Mouse (Mus musculus): Measurements from ENCODE around the gene Smndc1.

Smndc1 gene

DNA sequence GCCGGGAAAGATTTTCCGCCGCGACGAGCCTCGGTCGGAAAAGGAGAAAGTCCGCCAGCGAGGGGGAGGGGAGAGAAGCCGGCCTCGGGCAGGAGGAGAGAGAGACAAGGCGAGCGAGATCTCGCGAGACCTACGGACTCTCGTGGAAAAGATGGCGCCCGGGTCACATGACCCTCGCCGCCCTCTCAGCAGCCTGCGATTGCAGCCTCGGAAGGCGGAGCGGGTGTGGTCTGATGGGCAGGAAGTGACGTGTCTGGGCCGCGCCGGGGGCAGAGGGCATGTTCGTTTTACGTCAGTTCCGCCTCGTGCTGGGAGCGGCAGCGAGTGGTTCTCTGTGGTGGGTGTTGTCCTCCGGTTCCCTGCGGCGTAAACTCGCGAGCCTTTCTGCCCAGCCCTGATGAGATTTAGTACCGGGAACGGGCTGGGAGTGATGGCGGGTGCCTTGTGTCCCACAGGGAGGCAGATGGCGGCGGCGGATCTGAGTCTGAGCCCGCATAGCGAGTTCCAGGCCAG is at the start of gene Smndc1:
Smndc1 (minus strand) TSS at position 84 of the 513 bp plus-strand sequence.
- peak; percentile 100 for DNase-seq

DNA sequence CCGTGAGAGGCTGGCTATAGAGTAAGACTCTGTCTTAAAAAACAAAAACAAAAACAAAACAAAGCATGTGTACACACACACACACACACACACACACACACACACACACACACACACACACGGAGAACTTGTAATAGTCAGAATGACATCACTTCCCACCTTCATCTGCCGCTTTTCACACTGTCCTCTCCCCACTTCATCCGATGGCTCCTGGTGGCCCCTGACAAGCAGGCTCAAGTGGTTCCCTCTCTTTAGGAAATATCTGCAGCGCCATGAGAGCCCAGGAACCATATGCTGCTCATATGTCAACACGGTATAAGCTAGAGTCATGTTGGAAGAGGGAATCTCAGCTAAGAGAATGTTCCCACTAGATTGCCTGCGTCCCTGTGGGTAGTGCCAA is 49.0 kb upstream of the Smndc1 start:
- no peak for DNase-seq

DNA sequence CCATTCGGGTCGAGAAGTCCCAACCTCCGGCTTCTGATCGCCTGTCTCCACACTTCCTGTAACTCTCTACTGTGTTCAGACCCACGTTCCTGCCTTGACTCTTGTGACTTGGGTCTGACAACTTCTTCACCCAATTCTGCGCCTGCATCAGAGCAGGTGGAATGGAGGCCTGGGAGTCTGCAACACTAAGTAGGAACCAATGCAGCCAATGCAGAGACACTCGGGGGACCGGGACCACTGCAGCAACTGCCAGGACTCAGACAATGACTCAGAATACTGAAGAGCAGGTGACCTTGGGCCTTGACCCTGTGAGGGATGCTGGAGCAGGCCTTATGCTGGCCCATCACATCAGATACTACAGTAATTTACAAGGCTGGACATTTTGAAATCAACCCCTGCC is 47.6 kb upstream of the Smndc1 start:
- DNase-seq: no peak

DNA sequence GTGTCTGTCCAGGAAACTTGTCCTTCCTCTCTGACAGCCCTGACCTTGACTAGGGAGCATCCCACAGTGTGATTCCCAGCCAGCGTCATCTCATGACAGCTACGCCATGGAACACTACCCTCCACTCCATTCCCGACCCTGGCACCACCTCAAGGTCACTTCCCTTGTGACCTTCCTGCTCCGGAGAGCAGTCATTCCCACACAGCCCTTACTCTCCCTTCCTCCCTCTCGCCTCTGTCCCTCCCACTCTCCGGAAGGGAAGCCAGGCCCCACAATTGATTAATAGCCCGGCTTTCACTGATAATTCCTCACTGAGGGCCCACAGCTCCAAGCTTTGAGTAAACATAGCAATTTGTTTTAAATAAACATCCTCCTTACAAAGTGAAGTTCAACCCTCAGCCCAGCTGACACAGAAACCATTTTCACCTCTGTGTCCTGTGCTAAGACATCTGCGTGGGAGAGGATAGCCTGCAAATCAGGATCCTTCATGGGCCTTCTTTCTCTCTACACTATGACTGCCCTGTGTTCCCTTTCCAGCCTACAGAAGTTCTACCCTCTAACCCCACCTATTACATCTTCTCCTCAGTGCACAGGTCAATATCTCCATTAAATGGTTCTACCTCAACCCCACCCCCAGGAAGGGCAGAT is 47.1 kb upstream of the Smndc1 start:
- DNase-seq: peak; percentile 80 to 83

DNA sequence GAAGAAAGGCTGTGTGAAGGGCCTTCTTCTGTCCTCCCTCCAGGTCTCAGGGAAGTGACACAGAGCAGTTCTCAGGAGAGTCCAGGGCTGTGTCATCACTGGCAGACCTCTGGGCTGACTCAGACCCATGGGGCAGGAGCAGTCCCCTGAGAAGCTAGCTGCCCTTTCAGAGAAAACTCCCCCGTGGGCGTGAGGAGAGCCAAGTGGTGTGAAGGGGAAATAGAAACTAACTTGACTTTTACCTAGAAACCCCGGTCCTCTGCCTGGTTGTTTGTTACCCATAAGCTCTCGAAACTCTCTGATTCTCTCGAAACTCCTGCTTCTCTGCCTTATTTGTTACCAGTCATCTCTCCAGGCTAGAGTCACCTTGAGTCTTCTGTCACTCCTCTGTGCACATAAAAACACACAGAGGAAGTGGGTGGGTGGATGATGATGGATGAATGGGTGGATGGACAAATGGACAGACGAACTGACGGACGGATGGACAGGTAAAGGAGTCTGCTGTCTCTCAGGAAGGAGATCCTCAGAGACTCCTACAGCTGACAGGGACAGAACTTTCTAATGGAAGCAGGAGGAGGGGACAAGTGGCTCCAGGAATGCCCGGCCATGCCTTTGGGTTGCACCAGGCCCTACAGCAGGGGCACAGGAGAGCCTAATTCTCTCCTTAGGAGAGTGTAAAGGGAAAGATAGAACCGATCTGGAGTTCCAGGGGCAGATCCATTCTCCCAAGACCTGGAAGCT is 43.7 kb upstream of the Smndc1 start:
- no peak for DNase-seq

- DNase-seq: no peak
Observed at GRCm38 (mm10) chr19:53431003-53431402, 40.6 kb upstream of the Smndc1 start.

DNA sequence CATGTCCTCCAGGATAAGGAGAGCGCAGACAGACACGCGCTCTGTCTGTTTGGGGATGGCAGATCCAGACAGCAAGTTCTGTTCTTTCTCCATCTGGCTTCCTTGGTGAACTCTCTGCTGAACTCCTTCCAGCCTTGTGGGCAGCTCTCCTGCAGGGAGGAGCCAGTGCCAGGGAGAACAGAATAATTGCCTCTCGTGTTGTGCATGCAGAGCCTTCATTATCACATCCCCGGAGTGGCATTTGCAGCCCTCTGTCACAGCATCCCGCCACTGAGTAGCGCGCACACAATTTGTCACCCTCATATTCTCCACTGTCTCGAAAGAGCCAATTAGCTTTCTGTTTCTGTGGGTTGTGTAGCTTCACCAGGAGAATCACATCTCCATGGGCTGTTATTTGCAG is 40.0 kb upstream of the Smndc1 start:
- no peak for DNase-seq

- no peak for DNase-seq
Observed at GRCm38 (mm10) chr19:53427817-53428216, 37.4 kb upstream of the Smndc1 start.

- DNase-seq: peak; percentile 32 to 33
Observed at GRCm38 (mm10) chr19:53427346-53427745, 37.0 kb upstream of the Smndc1 start.

DNA sequence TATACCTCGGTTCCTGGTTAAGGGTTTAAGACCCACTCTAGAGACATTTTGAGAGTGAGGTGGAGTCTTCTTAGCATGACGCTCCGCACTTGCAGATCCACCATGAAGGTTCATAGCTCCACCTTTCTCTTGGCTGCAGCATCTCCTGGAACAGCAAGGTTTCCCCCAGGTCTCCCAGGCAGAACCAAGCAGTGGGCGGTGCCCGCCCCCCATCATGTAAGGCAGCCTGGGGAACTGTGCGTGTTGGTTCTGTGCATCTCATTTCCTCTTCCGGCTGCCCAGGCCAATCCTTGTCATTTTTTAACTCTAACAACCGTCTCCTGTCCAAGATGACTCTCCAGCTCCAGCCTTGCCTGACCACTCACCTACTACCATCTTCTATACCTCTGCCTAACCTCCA is 35.4 kb upstream of the Smndc1 start:
- DNase-seq: no peak

- DNase-seq: peak; percentile 67 to 70
Observed at GRCm38 (mm10) chr19:53424629-53425028, 34.3 kb upstream of the Smndc1 start.

DNA sequence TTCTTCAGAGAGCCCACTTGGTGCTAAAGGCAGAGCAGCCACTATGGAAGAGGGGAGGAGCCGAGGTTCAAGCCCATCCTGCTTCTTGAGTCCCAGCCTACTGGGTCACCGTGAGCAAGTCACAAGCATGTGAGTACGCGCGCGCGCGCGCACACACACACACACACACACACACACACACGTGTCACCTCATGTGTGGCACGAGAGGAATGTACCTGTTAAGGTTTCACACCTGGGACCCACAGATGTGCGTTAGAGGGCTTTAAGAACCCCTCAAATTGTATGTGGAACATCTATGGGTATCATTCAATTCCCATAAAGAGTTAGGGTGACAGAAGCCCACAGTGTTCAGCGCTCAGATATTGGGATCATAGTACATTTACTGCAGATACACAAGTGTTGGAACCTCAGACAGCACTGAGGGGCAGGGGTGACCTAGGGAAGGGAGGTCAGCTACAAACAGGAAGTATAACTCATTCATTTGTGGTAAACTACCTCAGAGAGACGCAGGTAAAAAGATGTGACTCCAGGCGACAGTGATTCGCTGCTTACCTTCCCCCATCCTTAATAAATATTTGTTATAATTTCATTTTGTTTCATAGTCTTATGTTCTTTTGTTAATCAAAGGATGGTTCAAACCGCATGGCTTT is 33.6 kb upstream of the Smndc1 start:
- no peak for DNase-seq

DNA sequence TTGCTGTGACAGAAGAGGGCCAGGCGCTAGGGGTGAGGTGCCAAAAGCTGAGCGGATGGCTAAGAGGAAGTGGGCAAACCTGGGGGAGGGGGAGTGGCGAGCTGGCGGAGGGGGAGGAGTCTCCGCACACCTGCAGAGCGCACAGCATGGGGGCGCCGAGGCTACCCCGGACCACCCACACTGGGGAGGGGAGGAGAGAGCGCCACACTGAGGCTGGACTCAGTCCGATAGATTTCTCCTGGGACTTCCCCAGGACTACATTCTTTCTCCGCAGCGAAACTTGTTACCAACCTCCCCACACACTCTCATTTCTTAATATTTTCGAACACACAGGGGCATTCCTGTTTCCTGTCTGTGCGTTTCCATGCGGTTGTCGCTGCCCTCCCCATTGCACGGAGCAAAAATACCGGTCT is 33.0 kb upstream of the Smndc1 start:
- no peak for DNase-seq

- DNase-seq: no peak
Observed at GRCm38 (mm10) chr19:53422358-53423308, 32.3 kb upstream of the Smndc1 start.

DNA sequence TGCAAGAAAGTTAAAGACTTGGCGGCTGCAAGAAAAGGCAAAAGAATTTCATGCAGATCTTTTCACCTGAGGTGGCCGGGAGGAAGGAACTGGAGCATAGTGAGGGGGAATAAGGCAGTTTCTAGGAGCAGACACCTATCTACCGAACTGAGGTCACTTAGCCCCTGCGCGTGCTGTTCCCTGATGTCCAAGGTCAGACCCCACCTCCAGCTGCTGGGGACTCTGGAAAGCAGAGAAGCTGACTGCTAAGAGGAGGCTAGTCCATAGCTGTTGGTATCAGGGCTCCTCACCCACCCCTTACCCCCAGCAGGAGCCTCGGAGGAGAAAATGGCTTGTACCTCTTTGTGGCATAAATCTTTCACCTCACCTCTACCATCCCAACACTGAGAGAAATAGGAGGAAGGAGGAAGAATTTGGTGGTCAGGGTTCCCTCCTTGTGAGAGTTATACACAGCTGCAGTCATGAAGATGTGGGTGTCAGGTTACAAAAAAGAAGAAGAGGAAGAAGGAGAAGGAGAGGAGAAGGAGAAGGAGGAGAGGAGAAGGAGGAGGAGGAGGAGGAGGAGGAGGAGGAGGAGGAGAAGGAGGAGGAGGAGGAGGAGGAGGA is 31.3 kb upstream of the Smndc1 start:
- DNase-seq: no peak

- peak; percentile 88 for DNase-seq
Observed at GRCm38 (mm10) chr19:53420924-53421582, 30.7 kb upstream of the Smndc1 start.

DNA sequence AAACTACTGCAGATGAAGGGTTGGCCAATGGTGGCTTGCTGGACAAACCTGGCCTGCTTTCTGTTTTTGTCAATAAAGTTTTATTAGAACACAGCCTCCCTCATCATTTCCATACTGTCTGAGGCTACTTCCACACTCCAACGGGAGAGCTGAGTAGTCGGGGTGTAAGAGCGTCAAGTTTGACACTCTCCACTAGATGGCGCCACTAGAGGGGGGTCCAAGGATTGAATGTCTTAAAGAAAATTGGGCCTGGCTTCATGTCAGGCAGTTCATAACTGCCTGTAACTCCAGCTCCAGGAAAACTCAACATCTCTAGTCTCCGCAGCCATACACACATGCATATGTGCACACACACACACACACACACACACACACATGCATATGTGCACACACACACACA is 29.5 kb upstream of the Smndc1 start:
- peak; percentile 34 to 75 for DNase-seq

DNA sequence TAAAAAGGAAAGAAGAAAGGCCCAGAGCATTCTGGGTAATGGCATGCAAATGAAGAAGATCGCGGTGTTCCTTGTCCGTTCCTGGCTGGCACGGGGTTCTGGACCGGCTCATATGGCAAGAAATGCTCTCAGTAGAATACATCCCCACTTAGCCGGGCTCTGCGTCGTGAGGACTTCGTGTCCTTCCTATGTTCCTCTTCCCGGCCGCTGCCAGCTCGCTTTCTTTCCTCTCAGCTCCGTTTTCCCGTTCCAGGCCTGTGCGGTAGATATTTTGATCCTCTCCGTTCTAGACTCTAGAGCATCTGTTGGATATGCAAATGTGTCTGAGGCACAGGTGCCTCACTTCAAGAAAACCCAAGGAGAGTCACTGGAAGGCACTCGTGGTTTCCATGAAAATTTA is 24.8 kb upstream of the Smndc1 start:
- DNase-seq: no peak

DNA sequence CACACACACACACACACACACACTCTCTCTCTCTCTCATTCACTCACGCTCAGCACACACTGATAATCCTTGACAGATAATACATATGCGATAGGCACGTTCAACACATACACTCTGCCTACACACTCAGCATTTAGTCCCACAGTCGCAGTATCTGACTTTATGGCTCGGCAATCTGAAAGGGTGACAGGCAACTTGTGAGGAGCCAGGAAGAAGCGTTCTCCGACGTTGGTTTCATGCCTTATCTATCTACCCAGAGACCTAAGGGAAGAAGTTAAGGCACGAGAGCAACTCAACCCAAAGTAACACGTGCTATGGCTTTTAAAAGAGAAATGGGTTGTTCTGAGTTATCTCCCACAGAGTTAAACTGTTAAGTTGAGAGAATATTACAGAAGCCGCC is 24.3 kb upstream of the Smndc1 start:
- DNase-seq: no peak

GRCm38 (mm10) chr19:53413617-53414380 is 23.4 kb upstream of the Smndc1 start:
- peak in 1 of 2 experiments; percentile 53 for DNase-seq

Data from kidney, postnatal 36 days (tissue).